Mouse (Mus musculus) forebrain, embryonic 12.5 days (tissue): ENCODE results near the gene Inhbb. TPM values are rescaled to one million over a fixed set of nuclear protein-coding genes. Genes with fewer than 3 reads are reported as not detected.
A peak's percentile ranks its signal among the peaks of the same experiment; 100 is the strongest.

Experiments
- ATAC-seq: fragments of 200-750 bp; cut with Nextera tagmentation; 2 replicates; pipeline ENCODE4 v1.8.0; 2017; ENCODE audit warnings: moderate TSS enrichment; ENCODE audit not compliant: low FRiP score
- H3K27ac ChIP-seq: fragments of 300-500 bp; sonication (generic); 2 replicates; pipeline ENCODE4 v1.5.1; 2016; ENCODE audit warnings: mild to moderate bottlenecking
- H3K27me3 ChIP-seq: fragments of 300-500 bp; sonication (generic); 2 replicates; pipeline ENCODE4 v1.6.1; 2016; ENCODE audit warnings: mild to moderate bottlenecking
- H3K36me3 ChIP-seq: fragments of 300-500 bp; sonication (generic); replicated peaks from 2 replicates; pipeline ENCODE4 v1.6.1; 2016; ENCODE audit warnings: mild to moderate bottlenecking
- H3K4me1 ChIP-seq: fragments of 300-500 bp; sonication (generic); 2 replicates; pipeline ENCODE4 v1.6.1; 2016
- H3K4me2 ChIP-seq: fragments of 300-500 bp; sonication (generic); 2 replicates; pipeline ENCODE4 v1.6.1; 2016; ENCODE audit warnings: mild to moderate bottlenecking, moderate library complexity
- H3K4me3 ChIP-seq: fragments of 300-500 bp; sonication (generic); replicated peaks from 2 replicates; pipeline ENCODE4 v1.5.1; 2016; ENCODE audit warnings: mild to moderate bottlenecking
- H3K9ac ChIP-seq: fragments of 300-500 bp; sonication (generic); 2 replicates; pipeline ENCODE4 v1.6.1; 2016; ENCODE audit warnings: mild to moderate bottlenecking
- H3K9me3 ChIP-seq: fragments of 300-500 bp; sonication (generic); 2 replicates; pipeline ENCODE4 v1.6.1; 2016
- WGBS: fragments of 180-500 bp; shearing (Covaris S2); methylation state at CpG from one replicate; pipeline ENCODE4 v1.1.7; 2016; 5-methylcytosine and 5-hydroxymethylcytosine counted together
- polyA plus RNA-seq: library from polyadenylated mRNA; unstranded; fragments of >200 nt; fragmentation: Nextera tagmentation; extraction: Ambion mirVana; gene quantifications from 2 replicates; pipeline ENCODE4 v1.2.1, GENCODE M21; 2016

Inhbb gene
- polyA plus RNA-seq, 1 experiment from 2014 or later, result 1.8 TPM

GRCm38 (mm10) chr1:119390676-119391075 is 31.4 kb downstream of the Inhbb start:
- Histone ChIP-seq H3K36me3 (no peaks in the 10 kb centered on the region), H3K9ac (no peak overlapping the region), H3K9me3 (no peaks in the 10 kb centered on the region), H3K27ac (no peak overlapping the region), H3K4me1 (peaks cover 27% of the 10 kb centered on the region), H3K27me3 (peaks cover 13% of the 10 kb centered on the region), H3K4me3 (no peak overlapping the region), H3K4me2 (no peak overlapping the region)
- 54% methylated on average over 4 of the region's 4 CpGs for WGBS
- ATAC-seq, result no peak

DNA sequence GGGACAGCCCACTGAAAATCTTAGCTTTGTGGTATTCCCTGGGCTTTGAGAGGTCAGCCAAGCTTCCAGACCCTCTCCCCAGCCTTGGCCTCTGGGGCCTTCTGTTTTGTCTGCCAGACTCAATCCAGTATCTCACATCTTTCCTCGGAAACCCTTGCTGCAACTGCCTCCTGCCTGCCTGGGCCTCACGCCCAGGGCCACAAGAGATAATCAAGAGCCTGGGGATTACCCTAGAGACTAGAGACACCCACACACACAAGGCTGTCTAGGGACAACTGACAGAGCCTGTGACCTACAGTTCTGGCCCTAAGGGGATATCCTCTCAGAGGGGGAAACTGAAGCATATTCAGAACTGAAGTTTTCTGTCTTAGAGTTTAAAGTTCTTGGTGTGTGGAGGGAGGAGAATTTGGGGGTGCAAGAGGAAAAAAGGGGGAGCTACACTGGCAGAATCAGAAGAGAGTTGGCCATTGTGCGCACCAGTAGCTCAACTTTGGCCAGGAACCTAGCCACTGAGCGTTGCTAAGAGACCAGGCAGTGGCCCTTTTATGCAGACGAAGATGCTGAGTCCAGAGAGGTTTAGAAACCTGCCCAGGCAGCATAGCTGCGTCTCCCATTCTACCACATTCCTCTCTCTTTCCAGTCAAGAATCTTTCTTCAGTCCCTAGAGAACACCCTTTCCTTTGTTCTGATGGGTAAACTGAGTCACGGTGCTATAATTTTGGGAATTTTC is 32.1 kb downstream of the Inhbb start:
- Histone ChIP-seq H3K9me3 (no peaks in the 10 kb centered on the region), H3K36me3 (no peaks in the 10 kb centered on the region), H3K4me2 (no peak overlapping the region), H3K9ac (no peak overlapping the region), H3K4me1 (peaks cover 27% of the 10 kb centered on the region), H3K27me3 (peaks cover 13% of the 10 kb centered on the region), H3K27ac (no peak overlapping the region), H3K4me3 (no peak overlapping the region)
- no peak for ATAC-seq
- WGBS, result 27% methylated on average over 7 of the region's 7 CpGs

GRCm38 (mm10) chr1:119388664-119389396 is 33.2 kb downstream of the Inhbb start:
- Histone ChIP-seq H3K4me2 (peak overlapping the region; percentile 46), H3K27me3 (peaks cover 13% of the 10 kb centered on the region), H3K27ac (peak overlapping the region; percentile 63; the same call in 1 of the 2 replicates), H3K4me3 (peak overlapping the region; percentile 14; the same call in 1 of the 2 replicates), H3K4me1 (peaks cover 27% of the 10 kb centered on the region), H3K9ac (peak overlapping the region; percentile 33; the same call in 1 of the 2 replicates), H3K9me3 (no peaks in the 10 kb centered on the region), H3K36me3 (no peaks in the 10 kb centered on the region)
- 3% methylated on average over 19 of the region's 19 CpGs for WGBS
- peak; percentile 92 for ATAC-seq

GRCm38 (mm10) chr1:119386306-119386705 is 35.7 kb downstream of the Inhbb start:
- Histone ChIP-seq H3K36me3 (no peaks in the 10 kb centered on the region), H3K27me3 (peaks cover 13% of the 10 kb centered on the region), H3K4me1 (peaks cover 25% of the 10 kb centered on the region), H3K4me2 (no peak overlapping the region), H3K27ac (no peak overlapping the region), H3K4me3 (no peak overlapping the region), H3K9ac (no peak overlapping the region), H3K9me3 (no peaks in the 10 kb centered on the region)
- no peak for ATAC-seq
- WGBS, result 90% methylated on average over 3 of the region's 3 CpGs

- no peaks in the 10 kb centered on the region for H3K36me3 ChIP-seq
- H3K27ac ChIP-seq, result no peak overlapping the region
- H3K4me2 ChIP-seq, result no peak overlapping the region
- H3K9me3 ChIP-seq, result no peaks in the 10 kb centered on the region
- WGBS, result 73% methylated on average over 10 of the region's 10 CpGs
- H3K27me3 ChIP-seq, result peaks cover 6% of the 10 kb centered on the region
- H3K4me3 ChIP-seq, result no peak overlapping the region
- peaks cover 2% of the 10 kb centered on the region for H3K4me1 ChIP-seq
- ATAC-seq, result no peak
- no peak overlapping the region for H3K9ac ChIP-seq
Observed at GRCm38 (mm10) chr1:119383916-119384315, 38.1 kb downstream of the Inhbb start.

DNA sequence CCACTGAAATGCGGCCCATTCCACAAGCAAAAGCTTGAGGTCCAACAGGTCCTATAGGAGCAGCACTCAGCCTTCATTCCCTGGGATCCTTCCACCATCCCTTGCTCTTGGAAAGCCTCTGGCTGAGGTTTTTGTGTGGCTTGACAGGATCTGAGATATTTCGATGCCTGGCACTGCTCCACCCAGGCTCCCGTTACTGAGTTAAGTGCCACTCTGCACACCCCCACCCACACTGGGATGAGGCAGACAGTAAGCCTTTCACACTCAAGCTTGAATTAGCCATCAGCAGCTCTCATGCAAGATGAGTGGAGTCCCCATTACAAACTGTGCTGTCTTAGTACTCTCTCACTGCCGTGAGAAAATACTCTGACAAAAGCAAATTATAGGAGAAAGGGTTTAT is 41.4 kb downstream of the Inhbb start:
- WGBS, result 83% methylated on average over 4 of the region's 4 CpGs
- no peaks in the 10 kb centered on the region for H3K4me1 ChIP-seq
- no peak overlapping the region for H3K4me2 ChIP-seq
- no peaks in the 10 kb centered on the region for H3K36me3 ChIP-seq
- no peak overlapping the region for H3K27ac ChIP-seq
- peaks cover 4% of the 10 kb centered on the region for H3K27me3 ChIP-seq
- no peak overlapping the region for H3K4me3 ChIP-seq
- no peaks in the 10 kb centered on the region for H3K9me3 ChIP-seq
- ATAC-seq, result no peak
- H3K9ac ChIP-seq, result no peak overlapping the region

DNA sequence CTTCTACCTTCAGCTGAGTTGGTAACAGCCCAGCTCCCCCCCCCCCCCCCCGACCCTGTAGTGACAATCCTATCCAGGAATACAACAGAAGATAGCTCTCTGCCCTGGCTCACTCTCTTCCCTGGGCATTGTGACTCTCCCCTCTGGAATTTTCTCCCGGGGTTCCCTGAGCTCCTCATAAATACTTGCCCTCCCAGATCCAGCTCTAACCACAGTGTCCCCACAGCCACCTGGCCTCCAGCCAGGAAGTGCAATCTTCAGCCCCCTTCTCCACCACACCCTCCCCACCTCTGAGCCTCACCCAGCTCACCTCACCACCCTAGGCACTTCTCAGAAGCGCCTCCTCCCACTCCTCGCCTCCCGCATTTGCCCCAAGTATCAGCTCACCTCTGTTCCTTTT is 46.7 kb downstream of the Inhbb start:
- WGBS, result 75% methylated on average over 5 of the region's 5 CpGs
- ATAC-seq, result no peak
- Histone ChIP-seq H3K9ac (no peak overlapping the region), H3K27ac (no peak overlapping the region), H3K4me1 (no peaks in the 10 kb centered on the region), H3K9me3 (no peaks in the 10 kb centered on the region), H3K4me3 (no peak overlapping the region), H3K27me3 (no peaks in the 10 kb centered on the region), H3K36me3 (no peaks in the 10 kb centered on the region), H3K4me2 (no peak overlapping the region)

DNA sequence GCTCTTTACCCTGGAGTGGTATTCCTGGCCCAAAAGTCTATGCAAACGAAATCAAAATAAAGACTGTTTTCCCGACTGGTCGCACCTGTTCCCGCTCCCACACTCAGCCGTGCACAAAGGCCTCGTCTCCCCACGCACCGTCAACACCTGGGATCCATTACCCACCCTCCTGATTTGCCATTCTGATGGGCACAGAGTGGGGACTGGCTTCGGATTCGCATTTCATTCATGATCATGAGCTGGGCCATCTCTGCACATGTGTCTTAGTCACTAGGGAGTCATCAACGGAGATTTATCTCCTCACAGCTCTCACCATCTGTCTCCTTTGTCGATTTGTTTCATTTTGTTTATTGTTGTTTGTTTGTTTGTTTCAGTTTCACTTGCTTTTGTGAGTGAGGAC is 54.5 kb downstream of the Inhbb start:
- Histone ChIP-seq H3K36me3 (no peaks in the 10 kb centered on the region), H3K4me3 (no peak overlapping the region), H3K4me2 (no peak overlapping the region), H3K27me3 (0 out of 2 replicates have a peak, but pooled peaks cover 3% of the 10 kb centered on the region), H3K9ac (no peak overlapping the region), H3K9me3 (no peaks in the 10 kb centered on the region), H3K27ac (no peak overlapping the region), H3K4me1 (no peaks in the 10 kb centered on the region)
- WGBS, result 84% methylated on average over 12 of the region's 12 CpGs
- ATAC-seq, result no peak

- Histone ChIP-seq H3K4me3 (no peak overlapping the region), H3K9ac (no peak overlapping the region), H3K4me2 (no peak overlapping the region), H3K4me1 (no peaks in the 10 kb centered on the region), H3K36me3 (no peaks in the 10 kb centered on the region), H3K27me3 (0 out of 2 replicates have a peak, but pooled peaks cover 3% of the 10 kb centered on the region), H3K27ac (no peak overlapping the region), H3K9me3 (no peaks in the 10 kb centered on the region)
- 74% methylated on average over 6 of the region's 6 CpGs for WGBS
- no peak for ATAC-seq
Observed at GRCm38 (mm10) chr1:119366315-119366714, 55.7 kb downstream of the Inhbb start.

Other genes starting within 250 kb of the Inhbb start
- gene Ralb, start 82.5 kb upstream of the Inhbb start, polyA plus RNA-seq, result 65.7 and 67.3 TPM in 2 replicates
- 19.2 and 19.7 TPM in 2 replicates for gene Tmem185b, start 103.9 kb upstream of the Inhbb start, polyA plus RNA-seq
- 38.0 and 41.8 TPM in 2 replicates for gene Epb41l5, start 226.8 kb upstream of the Inhbb start, polyA plus RNA-seq